In the genomic region with DNA sequence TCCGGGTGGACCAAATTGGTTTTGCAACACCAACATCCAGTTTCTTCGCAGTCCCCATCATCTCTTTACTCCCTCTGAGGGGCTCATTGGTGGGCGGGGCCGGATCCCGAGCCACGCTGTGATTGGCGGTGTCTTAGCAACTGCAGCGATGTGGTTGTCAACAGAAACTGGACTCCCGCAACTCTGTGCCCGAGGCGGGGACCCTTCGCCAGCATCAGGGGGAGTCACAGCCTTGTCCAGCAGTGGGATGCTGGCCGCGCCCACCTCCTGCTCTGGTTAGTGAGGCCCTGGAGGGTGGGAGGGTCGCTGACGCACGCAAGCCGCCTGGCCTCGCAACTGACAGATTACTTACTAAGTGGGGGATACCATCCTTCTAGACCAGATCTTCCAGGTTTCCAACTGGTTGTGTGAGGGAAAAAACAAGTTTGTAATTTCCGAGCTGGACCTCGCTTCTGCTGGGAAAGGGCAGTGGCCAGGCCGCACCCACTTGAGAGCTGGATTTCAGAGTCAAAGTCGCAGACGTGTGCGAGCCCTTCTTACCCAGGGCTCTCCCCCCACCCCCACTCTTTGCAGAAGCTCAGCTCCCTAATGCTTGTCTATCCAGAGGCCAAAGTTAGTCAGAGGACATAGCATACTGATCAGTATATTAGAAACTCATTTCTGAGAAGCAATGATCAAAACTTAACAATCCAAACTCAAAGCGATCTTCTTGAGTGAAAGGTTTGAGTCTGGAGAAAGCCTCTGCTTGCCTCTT, we compare ENCODE assay signal across 8 mouse cellular contexts. TPM values are rescaled to one million over a fixed set of nuclear protein-coding genes. Genes with fewer than 3 reads are reported as not detected.
DNase-seq lines count a peak whose midpoint lies in the region; ATAC-seq and TF ChIP-seq lines count a peak whose summit lies in the region.

No protein-coding gene starts in this region.

- no peaks in the 10 kb centered on the region for H3K9me3 ChIP-seq in embryonic facial prominence, embryonic 14.5 days (ENCODE audit: control insufficient read depth, low read length)
- H3K9me3 ChIP-seq in heart, embryonic 11.5 days (replicated peaks; ENCODE audit: control insufficient read depth, low read length) = no peaks in the 10 kb centered on the region
- no peaks in the 10 kb centered on the region for H3K9me3 ChIP-seq in liver, embryonic 12.5 days (replicated peaks)

- H3K27me3 ChIP-seq in cerebellum, adult 2 months (ENCODE audit: control insufficient read depth, insufficient read depth, low read length) = no peaks in the 10 kb centered on the region
- H3K27me3 ChIP-seq in embryonic facial prominence, embryonic 14.5 days (replicated peaks; ENCODE audit: control insufficient read depth, insufficient read depth, low read length) = no peaks in the 10 kb centered on the region
- no peaks in the 10 kb centered on the region for H3K27me3 ChIP-seq in heart, embryonic 11.5 days (ENCODE audit: control insufficient read depth, insufficient read depth, low read length)
- peaks cover 48% of the 10 kb centered on the region for H3K27me3 ChIP-seq in liver, embryonic 12.5 days (replicated peaks)
- no peaks in the 10 kb centered on the region for H3K27me3 ChIP-seq in myocyte (ENCODE audit: control insufficient read depth, insufficient read depth, insufficient read length)

- no peak overlapping the region for H3ac ChIP-seq in myocyte (ENCODE audit: control insufficient read depth, insufficient read length)

- H3K36me3 ChIP-seq in embryonic facial prominence, embryonic 14.5 days (ENCODE audit: control insufficient read depth, insufficient read depth, low read length) = no peaks in the 10 kb centered on the region
- H3K36me3 ChIP-seq in heart, embryonic 11.5 days (ENCODE audit: control insufficient read depth, insufficient read depth, low read length) = no peaks in the 10 kb centered on the region
- H3K36me3 ChIP-seq in liver, embryonic 12.5 days = no peaks in the 10 kb centered on the region
- no peaks in the 10 kb centered on the region for H3K36me3 ChIP-seq in myocyte (ENCODE audit: control insufficient read depth, insufficient read depth)

- no peak for ATAC-seq in cerebellum, adult (ENCODE audit: insufficient number of reproducible peaks, low FRiP score, low TSS enrichment)
- ATAC-seq in embryonic facial prominence, embryonic 14.5 days (ENCODE audit: low read depth) = peak; percentile 96
- peak; percentile 75 for ATAC-seq in heart, embryonic 11.5 days (replicated peaks; ENCODE audit: insufficient number of reproducible peaks, low FRiP score, low TSS enrichment)
- no peak for ATAC-seq in liver, embryonic 12.5 days

- no peak overlapping the region for H3K27ac ChIP-seq in cerebellum, adult 2 months (ENCODE audit: insufficient read depth, low read length)
- H3K27ac ChIP-seq in embryonic facial prominence, embryonic 14.5 days (replicated peaks; ENCODE audit: low read depth, low read length) = no peak overlapping the region
- H3K27ac ChIP-seq in heart, embryonic 11.5 days (ENCODE audit: low read depth, low read length) = no peak overlapping the region
- no peak overlapping the region for H3K27ac ChIP-seq in liver, embryonic 12.5 days

- no peaks in the 10 kb centered on the region for H3K79me2 ChIP-seq in myocyte (ENCODE audit: control insufficient read depth, insufficient read depth)

- TF ChIP-seq POLR2A in cerebellum, adult 2 months (IDR thresholded peaks at IDR 0.05; ENCODE audit: borderline replicate concordance, insufficient read depth, low read length) = no peak
- TF ChIP-seq POLR2A in myocyte (IDR thresholded peaks at IDR 0.05; ENCODE audit: insufficient read length, low read depth) = no peak

- peak overlapping the region; percentile 53 for H3K4me3 ChIP-seq in cerebellum, adult 2 months (replicated peaks; ENCODE audit: insufficient read depth, low read depth, low read length)
- peak overlapping the region; percentile 45 for H3K4me3 ChIP-seq in embryonic facial prominence, embryonic 14.5 days (ENCODE audit: low read depth, low read length)
- peak overlapping the region; percentile 53 for H3K4me3 ChIP-seq in heart, embryonic 11.5 days (ENCODE audit: low read depth, low read length)
- peak overlapping the region; percentile 38 for H3K4me3 ChIP-seq in liver, embryonic 12.5 days
- H3K4me3 ChIP-seq in myocyte = peak overlapping the region; percentile 9

- H3K4me2 ChIP-seq in embryonic facial prominence, embryonic 14.5 days (ENCODE audit: low read depth, low read length) = peak overlapping the region; percentile 73
- H3K4me2 ChIP-seq in heart, embryonic 11.5 days = peak overlapping the region; percentile 86
- peak overlapping the region; percentile 61 for H3K4me2 ChIP-seq in liver, embryonic 12.5 days
- peak overlapping the region; percentile 83 for H3K4me2 ChIP-seq in myocyte (ENCODE audit: low read depth)

- no peak for TF ChIP-seq CTCF in cerebellum, adult 2 months (IDR thresholded peaks at IDR 0.05; ENCODE audit: borderline replicate concordance, insufficient read depth, low read depth, low read length)

- WGBS in cerebellum, adult 2 months = 3% methylated on average over 26 of the region's 26 CpGs
- WGBS in embryonic facial prominence, embryonic 14.5 days = 3% methylated on average over 26 of the region's 26 CpGs
- 2% methylated on average over 26 of the region's 26 CpGs for WGBS in heart, embryonic 11.5 days (ENCODE audit: insufficient replicate concordance)
- 5% methylated on average over 26 of the region's 26 CpGs for WGBS in liver, embryonic 12.5 days (ENCODE audit: insufficient replicate concordance)

- no peaks in the 10 kb centered on the region for H3K4me1 ChIP-seq in cerebellum, adult 2 months (ENCODE audit: control insufficient read depth, insufficient read depth, low read length)
- H3K4me1 ChIP-seq in embryonic facial prominence, embryonic 14.5 days (ENCODE audit: control insufficient read depth, insufficient read depth, low read length) = peaks cover 3% of the 10 kb centered on the region; the same call in 1 of the 2 replicates
- H3K4me1 ChIP-seq in heart, embryonic 11.5 days (ENCODE audit: control insufficient read depth, insufficient read depth, low read length) = no peaks in the 10 kb centered on the region
- H3K4me1 ChIP-seq in liver, embryonic 12.5 days = 0 out of 2 replicates have a peak, but pooled peaks cover 9% of the 10 kb centered on the region

- H3K9ac ChIP-seq in embryonic facial prominence, embryonic 14.5 days (ENCODE audit: low read depth, low read length) = peak overlapping the region; percentile 39
- peak overlapping the region; percentile 54 for H3K9ac ChIP-seq in heart, embryonic 11.5 days (ENCODE audit: low read depth, low read length)
- H3K9ac ChIP-seq in liver, embryonic 12.5 days = no peak overlapping the region

- DNase-seq in cerebellum, adult 2 months = peak; percentile 22 to 26
- DNase-seq in embryonic facial prominence, embryonic 14.5 days (ENCODE audit: low spot score) = peak; percentile 89
- DNase-seq in kidney, postnatal 10 days = peak; percentile 81
- DNase-seq in spleen, postnatal 4 days (ENCODE audit: low spot score in 2 of 2) = peak; percentile 23 to 68

TF ChIP-seq in myocyte, 11 proteins besides CTCF, POLR2A, EP300 and RAD21:
- TF ChIP-seq POLR2AphosphoS2 (IDR thresholded peaks at IDR 0.05; ENCODE audit: insufficient read length, low read depth) (no peak), CEBPB (IDR thresholded peaks at IDR 0.05; ENCODE audit: insufficient read depth, poor library complexity, severe bottlenecking) (no peak), TCF12 (IDR thresholded peaks at IDR 0.05; ENCODE audit: insufficient read depth, poor library complexity, severe bottlenecking) (no peak), TCF3 (IDR thresholded peaks at IDR 0.05; ENCODE audit: insufficient read length, low read depth) (no peak), MAX (IDR thresholded peaks at IDR 0.05; ENCODE audit: low read depth) (no peak), USF1 (IDR thresholded peaks at IDR 0.05; ENCODE audit: low read depth) (no peak), MYOG (IDR thresholded peaks at IDR 0.05; ENCODE audit: control insufficient read depth in 1 of 3, insufficient read depth in 1 of 3, insufficient read length in 2 of 3, low read depth in 2 of 3) (no peak), SRF (IDR thresholded peaks at IDR 0.05; ENCODE audit: control insufficient read depth, insufficient read length, low read depth) (no peak), REST (IDR thresholded peaks at IDR 0.05; ENCODE audit: insufficient read depth, insufficient read length) (no peak), MYOD1 (IDR thresholded peaks at IDR 0.05; ENCODE audit: control insufficient read depth in 1 of 3, insufficient read length in 2 of 3, low read depth in 2 of 3) (no peak), E2F4 (IDR thresholded peaks at IDR 0.05; ENCODE audit: insufficient read depth) (no peak)

RNA-seq across cellular contexts. Expression of a gene that starts 2.9 kb away (rescaled TPM):
- polyA plus RNA-seq in cerebellum, adult 2 months (2012; rRNA removed) = 0.22 and 0.56 TPM in 2 replicates
- polyA plus RNA-seq in embryonic facial prominence, embryonic 14.5 days (2014; fragmentation: Nextera tagmentation; extraction: Ambion mirVana) = 2.0 and 2.3 TPM in 2 replicates
- polyA plus RNA-seq in heart, embryonic 11.5 days (2014; fragmentation: Nextera tagmentation; extraction: Ambion mirVana) = 0.25 TPM in 1 of 2 replicates, not detected in the other
- polyA plus RNA-seq in liver, embryonic 12.5 days (2016; fragmentation: Nextera tagmentation; extraction: Ambion mirVana) = not detected in 2 replicates
- polyA plus RNA-seq in myocyte (2012; fragmentation: generic; extraction: Trizol) = not detected

Comparison
In these comparisons a context has a peak if more than half of its experiments do, and no peak if none do; other contexts are left out.
1. DNase-seq: peak in every context shown above with its lines; median percentile 89 in embryonic facial prominence, embryonic 14.5 days; 81 in kidney, postnatal 10 days; 46 in spleen, postnatal 4 days; 24 in cerebellum, adult 2 months.
2. ATAC-seq: peak in embryonic facial prominence, embryonic 14.5 days (single experiment) and heart, embryonic 11.5 days (single experiment); none in cerebellum, adult (single experiment) and liver, embryonic 12.5 days (single experiment).
3. Peak in every context shown above with its lines, with median percentiles within 50 percentile points of each other: H3K4me3 ChIP-seq and H3K4me2 ChIP-seq.